Mouse (Mus musculus) stomach, embryonic 15.5 days (tissue): Measurements from ENCODE around the gene Polr1d. TPM values are rescaled to one million over a fixed set of nuclear protein-coding genes. Genes with fewer than 3 reads are reported as not detected.

Experiments used
- ATAC-seq: fragments of 200-750 bp; cut with Nextera tagmentation; 2 replicates; pipeline ENCODE4 v1.8.0; 2017; ENCODE audit warnings: low read depth, moderate number of reproducible peaks, moderate TSS enrichment; ENCODE audit not compliant: insufficient read depth, low FRiP score
- H3K27ac ChIP-seq: fragments of 300-500 bp; sonication (generic); 2 replicates; pipeline ENCODE4 v1.5.1; 2015; ENCODE audit warnings: mild to moderate bottlenecking, inconsistent platforms
- H3K27me3 ChIP-seq: fragments of 300-500 bp; sonication (generic); replicated peaks from 2 replicates; pipeline ENCODE4 v1.6.1; 2015; ENCODE audit warnings: inconsistent platforms
- H3K36me3 ChIP-seq: fragments of 300-500 bp; sonication (generic); 2 replicates; pipeline ENCODE4 v1.6.1; 2015; ENCODE audit warnings: inconsistent platforms
- H3K4me1 ChIP-seq: fragments of 300-500 bp; sonication (generic); 2 replicates; pipeline ENCODE4 v1.6.1; 2015; ENCODE audit warnings: inconsistent platforms
- H3K4me2 ChIP-seq: fragments of 300-500 bp; sonication (generic); 2 replicates; pipeline ENCODE4 v1.6.1; 2015; ENCODE audit warnings: mild to moderate bottlenecking, inconsistent platforms
- H3K4me3 ChIP-seq: fragments of 300-500 bp; sonication (generic); replicated peaks from 2 replicates; pipeline ENCODE4 v1.5.1; 2015; ENCODE audit warnings: inconsistent platforms
- H3K9ac ChIP-seq: fragments of 300-500 bp; sonication (generic); 2 replicates; pipeline ENCODE4 v1.6.1; 2015; ENCODE audit warnings: inconsistent platforms
- H3K9me3 ChIP-seq: fragments of 300-500 bp; sonication (generic); 2 replicates; pipeline ENCODE4 v1.6.1; 2016; ENCODE audit warnings: inconsistent platforms
- WGBS: fragments of 180-500 bp; shearing (Covaris S2); methylation state at CpG from one replicate; pipeline ENCODE4 v1.1.7; 2015; 5-methylcytosine and 5-hydroxymethylcytosine counted together
- polyA plus RNA-seq: library from polyadenylated mRNA; unstranded; fragments of >200 nt; fragmentation: Nextera tagmentation; extraction: Ambion mirVana; gene quantifications from 2 replicates; pipeline ENCODE4 v1.2.1, GENCODE M21; 2015

The Polr1d gene
- polyA plus RNA-seq, 1 experiment from 2014 or later: 140 TPM

DNA sequence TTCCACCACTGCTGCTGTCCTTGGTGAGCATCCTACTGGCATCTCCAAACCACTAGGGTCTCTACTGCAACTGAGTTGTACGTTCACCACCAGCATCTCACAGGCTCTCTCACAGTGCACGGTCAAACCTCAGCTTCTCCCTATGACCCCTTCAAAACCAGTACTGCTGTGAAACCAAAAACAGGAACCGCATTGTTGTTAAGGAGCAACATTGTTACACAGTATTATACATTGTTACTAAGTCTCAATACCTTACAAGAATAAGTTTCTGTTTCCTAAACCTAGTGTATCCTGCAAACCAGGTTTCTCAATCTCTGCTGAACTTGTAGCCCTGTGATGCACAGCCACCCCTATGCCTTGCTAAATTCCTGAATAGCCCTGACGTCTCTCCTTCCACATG lies 51.0 kb downstream of the Polr1d start:
- no peaks in the 10 kb centered on the region for H3K9me3 ChIP-seq
- no peak overlapping the region for H3K4me2 ChIP-seq
- no peaks in the 10 kb centered on the region for H3K36me3 ChIP-seq
- H3K4me1 ChIP-seq: no peaks in the 10 kb centered on the region
- no peaks in the 10 kb centered on the region for H3K27me3 ChIP-seq
- no peak overlapping the region for H3K4me3 ChIP-seq
- 75% methylated on average over 4 of the region's 4 CpGs for WGBS
- no peak for ATAC-seq
- no peak overlapping the region for H3K27ac ChIP-seq
- H3K9ac ChIP-seq: no peak overlapping the region

DNA sequence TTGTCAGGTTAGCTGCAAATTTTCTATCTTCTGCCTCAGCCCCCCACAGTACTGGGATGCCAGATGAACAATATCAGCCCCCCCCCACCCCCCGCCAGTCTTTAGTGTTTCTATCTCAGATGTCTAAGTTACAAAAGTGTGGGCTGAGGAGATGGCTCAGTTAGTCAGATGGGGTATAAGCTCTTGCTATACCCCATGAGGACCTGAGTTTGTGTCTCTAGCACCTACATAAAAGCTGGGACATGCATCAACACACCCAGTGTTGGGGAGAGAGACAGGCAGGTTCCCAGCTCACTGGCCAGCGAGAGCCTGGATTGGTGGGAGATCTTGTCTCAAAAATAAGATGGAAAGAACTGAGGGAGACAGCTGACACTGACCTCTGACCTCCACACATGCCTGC lies 52.6 kb downstream of the Polr1d start:
- ATAC-seq: no peak
- Histone ChIP-seq H3K9ac (no peak overlapping the region), H3K4me2 (no peak overlapping the region), H3K27me3 (no peaks in the 10 kb centered on the region), H3K4me3 (no peak overlapping the region), H3K9me3 (no peaks in the 10 kb centered on the region), H3K36me3 (no peaks in the 10 kb centered on the region), H3K4me1 (no peaks in the 10 kb centered on the region), H3K27ac (no peak overlapping the region)
- 88% methylated on average over 2 of the region's 2 CpGs for WGBS

DNA sequence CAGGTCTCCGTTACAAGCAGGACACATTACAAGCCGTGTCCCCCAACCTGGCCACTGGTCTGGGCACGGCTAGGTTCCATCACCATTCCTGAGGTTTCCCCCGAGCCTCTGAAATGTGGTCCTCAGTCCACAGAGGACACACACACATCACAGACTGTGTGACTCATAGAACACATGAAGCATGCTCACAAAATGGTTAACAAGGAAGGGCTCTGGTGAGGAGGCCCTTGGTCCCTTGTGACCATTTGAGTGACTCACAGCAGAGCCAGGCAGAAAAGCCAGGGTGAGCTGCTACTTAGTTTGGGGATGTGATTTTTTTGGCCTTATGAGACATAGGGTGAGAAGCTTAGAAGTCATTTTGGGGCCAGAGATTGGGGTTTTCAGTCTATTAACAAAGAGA lies 55.1 kb downstream of the Polr1d start:
- H3K9me3 ChIP-seq: no peaks in the 10 kb centered on the region
- no peak for ATAC-seq
- H3K4me1 ChIP-seq: no peaks in the 10 kb centered on the region
- no peak overlapping the region for H3K4me2 ChIP-seq
- H3K36me3 ChIP-seq: no peaks in the 10 kb centered on the region
- H3K27ac ChIP-seq: no peak overlapping the region
- H3K4me3 ChIP-seq: no peak overlapping the region
- H3K27me3 ChIP-seq: no peaks in the 10 kb centered on the region
- 81% methylated on average over 4 of the region's 4 CpGs for WGBS
- H3K9ac ChIP-seq: no peak overlapping the region

DNA sequence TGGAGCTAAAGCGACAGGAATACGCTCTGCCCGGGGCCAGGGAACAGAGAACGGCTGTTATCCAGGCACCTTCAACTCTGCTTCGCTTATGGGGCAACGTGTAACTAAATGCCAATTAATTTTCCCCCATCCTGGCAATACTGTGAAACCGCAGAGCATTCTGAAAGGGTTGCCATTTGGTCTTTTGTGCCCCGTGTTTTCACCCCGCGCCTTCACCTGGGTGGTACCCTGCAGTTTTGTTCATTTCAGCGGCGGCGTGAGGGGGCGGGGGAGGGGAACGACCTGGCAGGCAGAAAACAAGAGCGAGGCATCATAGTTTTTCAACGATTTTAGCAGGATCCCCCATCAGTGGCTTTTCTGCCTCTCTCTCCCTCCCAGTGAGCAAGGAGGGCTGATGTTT lies 56.8 kb downstream of the Polr1d start:
- Histone ChIP-seq H3K4me2 (peak overlapping the region; percentile 45), H3K27ac (no peak overlapping the region), H3K36me3 (no peaks in the 10 kb centered on the region), H3K9me3 (no peaks in the 10 kb centered on the region), H3K27me3 (no peaks in the 10 kb centered on the region), H3K4me1 (no peaks in the 10 kb centered on the region), H3K9ac (no peak overlapping the region), H3K4me3 (peak overlapping the region; percentile 16; the same call in 1 of the 2 replicates)
- WGBS: 7% methylated on average over 17 of the region's 17 CpGs
- ATAC-seq: no peak

DNA sequence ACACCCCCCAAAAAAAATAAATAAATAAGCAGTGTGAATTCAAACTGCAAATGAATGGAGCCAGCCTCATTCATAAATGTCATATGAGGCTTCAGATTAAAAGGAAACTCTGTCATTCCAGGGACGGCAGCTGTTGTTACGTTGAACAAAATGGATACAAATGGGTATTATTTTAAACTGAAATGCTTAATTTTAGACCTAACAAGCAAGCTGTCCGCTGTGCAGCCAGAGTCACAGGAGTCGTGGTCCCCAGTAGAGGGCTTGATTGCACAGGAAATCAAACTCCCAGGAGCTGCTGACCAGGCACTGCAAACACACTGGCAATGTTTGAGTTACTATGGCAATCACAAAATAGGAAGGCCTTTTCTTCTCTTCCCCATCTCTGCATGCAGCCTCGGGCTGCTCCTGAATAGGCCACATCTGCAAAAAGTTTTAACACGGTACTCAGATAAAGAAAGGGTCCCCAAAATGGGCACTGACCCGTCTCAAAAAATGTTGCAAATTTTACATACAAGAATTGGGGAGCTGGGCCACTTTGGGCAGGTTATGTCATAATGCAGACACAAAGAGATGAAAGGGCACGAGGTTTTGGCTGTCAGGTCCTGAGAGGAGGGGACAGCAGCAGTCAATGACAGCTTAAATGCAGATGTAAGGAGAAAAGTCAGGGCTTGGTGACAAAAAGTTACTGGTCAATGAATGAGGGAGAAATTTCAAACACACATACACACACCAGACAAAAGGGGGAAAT lies 57.7 kb downstream of the Polr1d start:
- Histone ChIP-seq H3K9me3 (no peaks in the 10 kb centered on the region), H3K27me3 (no peaks in the 10 kb centered on the region), H3K4me2 (no peak overlapping the region), H3K4me3 (no peak overlapping the region), H3K4me1 (no peaks in the 10 kb centered on the region), H3K9ac (no peak overlapping the region), H3K27ac (no peak overlapping the region), H3K36me3 (no peaks in the 10 kb centered on the region)
- WGBS: 40% methylated on average over 8 of the region's 8 CpGs
- no peak for ATAC-seq

DNA sequence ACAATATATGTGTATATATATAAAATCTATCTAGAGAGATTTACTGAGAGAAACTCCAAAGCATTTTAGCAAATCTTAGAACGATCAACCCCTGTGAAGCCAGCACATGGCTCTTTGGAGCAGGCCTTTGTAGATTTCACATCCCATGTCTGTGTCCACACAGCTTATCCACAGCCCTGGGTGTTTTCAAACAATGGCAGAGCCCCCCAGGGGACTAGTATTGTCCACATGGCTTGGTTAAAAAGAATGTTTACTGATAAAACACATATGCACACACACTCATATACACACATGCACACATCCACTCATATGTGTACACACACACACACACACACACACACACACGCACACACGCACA lies 58.2 kb downstream of the Polr1d start:
- H3K9ac ChIP-seq: no peak overlapping the region
- WGBS: 90% methylated on average over 3 of the region's 3 CpGs
- ATAC-seq: no peak
- H3K27me3 ChIP-seq: no peaks in the 10 kb centered on the region
- H3K27ac ChIP-seq: no peak overlapping the region
- no peaks in the 10 kb centered on the region for H3K36me3 ChIP-seq
- H3K4me3 ChIP-seq: no peak overlapping the region
- H3K4me2 ChIP-seq: no peak overlapping the region
- H3K9me3 ChIP-seq: no peaks in the 10 kb centered on the region
- H3K4me1 ChIP-seq: no peaks in the 10 kb centered on the region

DNA sequence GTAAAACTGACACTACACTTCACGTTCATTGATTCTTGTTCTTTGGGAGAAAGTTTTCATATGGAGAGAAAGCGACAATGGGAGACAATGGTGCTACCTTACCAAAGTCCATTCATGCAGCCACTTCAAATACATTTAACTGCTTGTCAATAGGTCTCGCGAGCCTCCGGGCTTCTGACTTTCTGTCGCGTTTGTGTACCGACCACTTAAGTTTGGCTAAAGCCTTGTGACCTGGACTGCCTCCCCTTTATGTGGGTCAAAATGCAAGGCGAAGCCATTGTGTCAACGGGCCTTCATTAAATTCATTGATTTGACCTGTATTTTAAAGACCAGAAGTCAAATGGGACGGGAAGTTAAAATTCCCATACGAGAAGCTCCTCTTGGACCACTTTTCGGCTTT lies 59.1 kb downstream of the Polr1d start:
- H3K4me2 ChIP-seq: no peak overlapping the region
- H3K9me3 ChIP-seq: no peaks in the 10 kb centered on the region
- 62% methylated on average over 13 of the region's 13 CpGs for WGBS
- ATAC-seq: no peak
- H3K4me3 ChIP-seq: no peak overlapping the region
- H3K9ac ChIP-seq: no peak overlapping the region
- no peaks in the 10 kb centered on the region for H3K27me3 ChIP-seq
- no peaks in the 10 kb centered on the region for H3K4me1 ChIP-seq
- no peak overlapping the region for H3K27ac ChIP-seq
- H3K36me3 ChIP-seq: no peaks in the 10 kb centered on the region

DNA sequence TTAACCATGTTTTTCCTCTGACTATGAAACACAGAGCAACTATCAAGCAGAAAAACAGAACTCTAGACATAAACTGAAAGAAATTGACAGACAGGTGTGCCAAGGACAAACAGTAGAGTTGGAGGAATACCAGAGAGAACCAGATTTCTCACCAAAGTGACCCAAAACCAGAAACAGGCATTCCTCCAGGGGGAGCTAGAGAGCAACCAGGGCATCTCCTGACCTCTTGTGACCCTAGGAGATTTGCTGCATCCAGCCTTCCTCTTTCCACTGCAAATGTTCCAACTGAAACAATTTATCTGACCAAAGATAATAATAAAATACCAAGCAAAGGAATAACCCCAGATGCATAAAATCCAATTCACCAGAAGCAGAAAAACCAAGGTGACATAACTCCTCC lies 70.5 kb downstream of the Polr1d start:
- Histone ChIP-seq H3K4me1 (no peaks in the 10 kb centered on the region), H3K9ac (no peak overlapping the region)
- no peak for ATAC-seq

DNA sequence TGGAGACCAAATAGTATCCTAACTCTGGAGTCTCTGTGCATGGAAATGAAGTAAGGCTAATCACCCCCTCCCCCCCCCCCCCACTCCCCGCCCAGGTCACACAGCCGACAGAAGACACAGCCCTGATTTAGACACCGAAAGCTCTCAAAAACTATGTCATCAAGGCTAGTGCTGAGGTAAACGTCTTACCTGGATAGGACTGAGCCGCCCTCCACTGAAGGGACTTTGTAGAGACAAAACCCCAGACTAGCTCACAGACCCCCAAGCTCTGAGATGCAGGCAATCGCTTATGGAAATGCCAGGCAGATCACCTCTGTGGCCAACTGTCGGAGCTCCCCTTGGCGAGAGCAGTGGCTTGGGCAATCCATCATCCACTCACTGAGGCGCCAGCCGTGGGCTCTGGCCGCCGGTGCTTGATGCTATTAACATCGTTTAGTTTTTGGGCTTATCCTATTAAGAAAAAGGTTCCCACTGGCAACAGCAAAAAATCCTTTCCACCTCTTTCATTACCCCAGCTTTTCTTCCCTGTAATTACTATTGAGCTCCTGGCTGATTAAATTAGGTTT lies 78.0 kb downstream of the Polr1d start:
- H3K9ac ChIP-seq: no peak overlapping the region
- no peak overlapping the region for H3K27ac ChIP-seq
- H3K4me1 ChIP-seq: no peaks in the 10 kb centered on the region
- ATAC-seq: no peak
- no peaks in the 10 kb centered on the region for H3K27me3 ChIP-seq
- no peaks in the 10 kb centered on the region for H3K9me3 ChIP-seq
- H3K36me3 ChIP-seq: no peaks in the 10 kb centered on the region
- H3K4me3 ChIP-seq: no peak overlapping the region
- 15% methylated on average over 13 of the region's 13 CpGs for WGBS
- no peak overlapping the region for H3K4me2 ChIP-seq

More for the DNA sequence above, 70.5 kb downstream of the Polr1d start:
- Histone ChIP-seq H3K27me3 (no peaks in the 10 kb centered on the region), H3K9me3 (no peaks in the 10 kb centered on the region), H3K36me3 (no peaks in the 10 kb centered on the region), H3K4me3 (no peak overlapping the region), H3K4me2 (no peak overlapping the region), H3K27ac (no peak overlapping the region)

DNA sequence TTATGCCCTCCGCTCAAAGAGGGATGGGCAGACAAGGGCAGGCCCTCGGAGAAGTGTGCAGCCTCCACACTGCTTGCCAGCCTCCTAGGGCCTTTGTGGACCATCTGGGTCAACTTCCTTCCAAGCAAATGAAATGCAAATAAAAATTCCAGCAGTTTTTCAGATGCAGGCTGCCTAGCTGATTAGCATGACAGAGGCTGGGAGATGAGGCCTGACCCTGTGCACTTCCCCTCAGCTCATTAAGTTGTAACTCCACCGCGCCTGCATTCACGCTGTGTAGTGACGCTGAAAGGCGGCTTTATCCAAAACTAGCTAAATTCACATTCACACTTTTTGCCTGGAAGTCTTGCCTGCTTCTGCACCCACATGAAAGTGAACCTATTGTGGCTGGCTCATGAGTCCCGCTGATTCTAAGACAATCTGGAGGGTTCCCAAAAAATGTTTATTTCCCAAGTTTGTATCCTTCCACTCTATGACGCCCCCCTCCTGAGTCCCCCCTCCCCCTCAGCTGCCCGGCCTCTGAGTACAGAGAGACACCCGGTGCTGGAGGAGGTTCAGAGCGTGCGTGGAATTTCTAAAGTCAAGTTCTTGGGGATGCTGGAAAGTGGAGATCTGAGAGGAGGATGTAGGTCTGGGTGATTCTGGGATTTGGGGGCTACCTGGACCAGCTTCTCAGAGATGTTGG lies 78.7 kb downstream of the Polr1d start:
- H3K4me3 ChIP-seq: no peak overlapping the region
- no peak overlapping the region for H3K27ac ChIP-seq
- H3K4me2 ChIP-seq: no peak overlapping the region
- ATAC-seq: no peak
- WGBS: 24% methylated on average over 13 of the region's 13 CpGs
- H3K9ac ChIP-seq: no peak overlapping the region
- H3K36me3 ChIP-seq: no peaks in the 10 kb centered on the region
- H3K9me3 ChIP-seq: no peaks in the 10 kb centered on the region
- no peaks in the 10 kb centered on the region for H3K4me1 ChIP-seq
- H3K27me3 ChIP-seq: no peaks in the 10 kb centered on the region

DNA sequence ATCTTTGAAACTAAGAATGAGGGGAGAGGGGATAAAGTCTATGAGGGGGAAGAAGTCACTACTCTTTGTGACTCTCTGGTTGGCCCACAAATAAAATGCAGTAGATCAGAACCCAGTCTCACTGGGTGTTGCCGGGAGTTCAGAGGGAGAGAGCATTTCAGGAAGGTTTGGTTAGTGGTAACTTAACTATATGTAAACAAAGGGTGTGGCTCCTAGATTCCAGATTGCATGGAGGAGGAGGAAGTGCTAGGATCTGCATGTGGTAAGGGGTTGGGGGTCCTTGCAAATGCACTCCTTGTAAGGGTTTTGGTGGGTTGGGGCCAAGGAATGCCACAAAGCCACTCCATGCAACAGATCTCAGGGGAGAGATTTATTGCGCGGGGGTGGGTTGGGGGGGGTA lies 79.5 kb downstream of the Polr1d start:
- no peaks in the 10 kb centered on the region for H3K4me1 ChIP-seq
- H3K9ac ChIP-seq: no peak overlapping the region
- 32% methylated on average over 3 of the region's 3 CpGs for WGBS
- no peak overlapping the region for H3K4me2 ChIP-seq
- no peaks in the 10 kb centered on the region for H3K36me3 ChIP-seq
- no peaks in the 10 kb centered on the region for H3K9me3 ChIP-seq
- no peak for ATAC-seq
- no peak overlapping the region for H3K27ac ChIP-seq
- no peaks in the 10 kb centered on the region for H3K27me3 ChIP-seq
- H3K4me3 ChIP-seq: no peak overlapping the region

DNA sequence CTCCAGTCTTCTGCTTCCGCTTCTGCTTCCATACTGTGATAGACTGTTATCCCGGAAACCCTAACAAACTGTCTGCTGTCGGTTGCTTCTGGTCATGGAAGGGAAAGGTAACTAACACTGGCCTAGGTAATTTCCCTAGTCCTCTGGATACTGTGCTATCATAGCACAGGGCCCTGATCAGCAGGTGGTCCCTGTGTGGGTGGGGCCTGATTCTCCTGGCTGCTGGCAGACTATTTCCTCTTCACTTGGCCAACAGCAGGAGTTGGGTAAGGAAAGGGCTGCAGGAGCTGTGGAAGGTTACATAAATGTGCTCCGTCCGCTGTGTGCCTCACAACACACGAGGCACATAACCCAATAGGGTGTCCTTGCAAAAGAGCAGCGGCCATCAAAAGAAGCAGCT lies 80.6 kb downstream of the Polr1d start:
- 68% methylated on average over 7 of the region's 7 CpGs for WGBS
- Histone ChIP-seq H3K4me3 (no peak overlapping the region), H3K9ac (no peak overlapping the region), H3K27ac (no peak overlapping the region), H3K36me3 (no peaks in the 10 kb centered on the region), H3K4me1 (no peaks in the 10 kb centered on the region), H3K27me3 (no peaks in the 10 kb centered on the region), H3K4me2 (no peak overlapping the region), H3K9me3 (no peaks in the 10 kb centered on the region)
- no peak for ATAC-seq
